Mouse (Mus musculus) Muller cell, postnatal 12 days (primary cell): Measurements from ENCODE around the gene Nisch.

Experiments used
- DNase-seq: peaks from one replicate; pipeline ENCODE4 v3.0.0-alpha.2; 2015; ENCODE audit errors: inconsistent ontology term

Gene Nisch

DNA sequence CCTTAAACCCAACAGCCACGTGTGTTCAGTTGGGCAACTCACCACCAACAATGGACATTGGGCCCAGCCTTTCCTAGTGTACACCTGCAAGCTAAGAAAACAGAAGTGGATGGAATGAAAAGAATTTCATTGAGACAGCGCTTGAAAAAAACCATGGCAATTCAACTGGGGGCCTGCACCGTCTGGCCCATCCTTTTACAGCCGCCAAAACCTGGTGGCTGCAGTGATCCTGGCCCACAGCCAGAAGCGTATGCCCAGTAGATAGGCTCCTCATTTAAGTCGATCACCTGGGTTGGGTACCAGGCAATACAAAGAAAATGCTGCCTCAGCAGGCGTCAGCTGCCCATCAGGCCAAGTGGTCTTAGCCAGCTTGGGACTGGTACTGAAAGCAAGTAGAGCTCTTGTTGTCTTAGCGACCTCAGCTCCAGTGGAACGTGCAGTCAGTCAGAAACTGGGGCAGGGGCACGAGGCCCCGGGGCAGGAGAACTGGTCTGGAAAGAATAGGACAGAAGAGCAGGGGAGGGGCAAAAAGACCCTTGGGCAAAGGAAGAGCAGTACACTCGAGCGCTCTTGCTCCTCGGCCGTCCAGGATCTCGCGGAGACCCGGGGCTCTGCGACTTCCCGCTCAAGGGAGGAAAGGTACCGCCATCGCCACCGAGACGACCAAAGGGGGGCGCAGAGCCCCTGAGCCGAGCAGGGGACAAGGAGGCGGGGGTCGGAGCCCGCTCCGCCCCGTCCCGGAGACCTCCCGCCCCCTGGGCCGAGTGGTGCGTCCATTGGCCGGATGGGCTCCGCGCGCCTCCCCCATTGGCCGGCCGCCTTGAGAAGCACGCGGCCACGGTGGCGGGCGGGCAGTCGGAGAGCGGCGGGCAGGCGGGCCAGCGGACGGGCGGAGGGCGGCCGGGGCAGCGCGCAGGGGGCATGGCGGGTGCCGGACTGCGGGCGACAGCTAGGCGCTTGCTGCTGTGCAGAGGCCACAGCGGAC is 86.2 kb downstream of the Nisch start, which contains the start of gene Nt5dc2:
TSS of gene Nt5dc2 (plus strand) at position 818 of the 985 bp plus-strand sequence.
- DNase-seq = peak; percentile 93

DNA sequence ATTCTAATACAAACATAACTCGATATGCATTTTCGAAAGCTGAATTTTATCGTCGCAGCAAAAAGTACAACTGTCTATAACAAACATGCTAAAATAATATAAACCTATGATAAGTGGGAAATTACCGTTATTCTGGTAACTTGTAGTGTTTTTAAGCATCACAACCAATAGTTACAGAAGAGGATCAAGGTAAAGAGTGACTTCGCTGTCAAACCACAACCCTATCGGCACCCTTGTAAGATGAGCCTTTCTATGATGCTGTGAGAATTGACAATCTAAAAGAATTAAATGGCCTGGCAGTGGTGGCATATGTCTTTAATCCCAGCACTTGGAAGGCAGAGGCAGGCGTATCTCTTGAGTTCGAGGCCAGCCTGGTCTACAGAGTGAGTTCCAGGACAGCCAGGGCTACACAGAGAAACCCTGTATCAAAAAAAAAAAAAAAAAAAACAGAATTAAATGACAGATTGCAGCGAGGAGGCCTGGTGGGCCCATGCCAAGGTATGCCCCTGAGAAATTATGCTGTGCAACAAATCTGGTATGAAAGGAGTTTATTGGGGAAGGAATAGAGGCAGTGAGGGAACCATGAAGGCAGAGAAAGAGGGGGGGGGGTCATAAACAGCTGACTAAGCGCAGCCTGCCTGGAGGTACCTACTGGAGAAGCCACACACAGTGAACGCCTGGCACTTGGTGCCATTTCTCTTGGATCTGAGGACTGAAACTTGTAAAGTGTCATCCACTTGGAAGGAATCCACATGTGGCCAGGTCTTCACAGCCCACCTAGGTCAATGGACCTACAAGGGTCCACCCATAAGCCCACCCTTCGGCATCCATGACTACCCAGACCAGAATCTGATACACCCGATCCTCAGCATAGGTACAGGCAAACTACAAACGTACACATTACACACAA is 87.2 kb downstream of the Nisch start:
- no peak for DNase-seq

DNA sequence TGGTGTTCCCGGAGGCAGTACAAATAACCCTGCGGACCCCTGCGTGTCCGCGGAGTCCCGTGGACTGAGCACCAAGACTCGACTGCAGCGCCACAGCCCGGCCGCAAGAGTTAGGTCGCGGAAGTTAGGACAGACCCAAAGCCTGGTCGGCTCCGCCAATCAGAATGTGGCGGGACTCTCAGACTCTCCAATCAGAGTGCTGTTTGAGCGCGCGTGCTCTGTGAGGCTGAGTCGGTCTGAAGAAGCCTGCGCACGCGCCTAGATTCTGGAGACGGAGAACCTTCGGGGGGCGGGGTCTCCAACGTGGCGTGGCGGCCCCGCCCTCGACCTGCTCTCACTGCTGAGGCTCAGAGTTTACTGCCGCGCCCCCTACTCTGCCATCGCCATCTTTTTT is 87.9 kb downstream of the Nisch start, which contains the start of gene Smim4:
TSS of gene Smim4 (minus strand) at position 131 of the 394 bp plus-strand sequence.
- peak; percentile 98 for DNase-seq

DNA sequence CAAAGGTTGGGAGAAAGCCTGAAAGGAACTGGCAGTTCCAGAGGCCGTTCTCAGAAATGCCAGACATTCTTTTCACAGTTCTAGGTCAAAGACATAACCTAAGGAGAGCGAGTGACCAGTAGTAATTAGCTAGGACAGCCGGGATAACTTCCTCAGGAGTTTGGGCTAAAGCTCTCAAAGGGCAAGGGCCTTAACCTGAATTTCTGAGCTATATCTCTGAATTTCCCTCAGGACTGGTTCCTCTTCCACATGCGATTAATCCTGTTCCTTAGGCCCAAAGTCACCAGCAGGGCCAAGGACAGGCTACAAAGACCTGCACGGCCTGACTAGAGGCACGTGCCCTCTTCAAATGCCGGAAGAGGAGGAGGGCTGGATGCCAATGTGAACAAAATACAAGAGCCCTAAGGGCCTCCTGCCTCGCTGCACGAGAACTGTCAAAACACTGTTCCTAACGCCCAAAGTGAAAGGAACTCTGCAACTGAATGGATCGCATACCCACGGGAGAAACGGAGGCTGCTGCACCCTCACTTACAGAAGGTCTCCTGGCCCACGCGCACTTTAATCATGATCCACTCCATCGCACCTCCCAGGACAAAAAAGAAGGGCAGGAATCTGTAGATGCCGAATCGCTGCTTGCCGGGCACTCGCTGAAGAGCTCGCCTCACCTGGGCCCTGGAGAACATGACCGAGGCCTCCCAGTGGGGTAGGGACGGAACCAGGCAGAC is 88.5 kb downstream of the Nisch start:
- peak; percentile 65 for DNase-seq

DNA sequence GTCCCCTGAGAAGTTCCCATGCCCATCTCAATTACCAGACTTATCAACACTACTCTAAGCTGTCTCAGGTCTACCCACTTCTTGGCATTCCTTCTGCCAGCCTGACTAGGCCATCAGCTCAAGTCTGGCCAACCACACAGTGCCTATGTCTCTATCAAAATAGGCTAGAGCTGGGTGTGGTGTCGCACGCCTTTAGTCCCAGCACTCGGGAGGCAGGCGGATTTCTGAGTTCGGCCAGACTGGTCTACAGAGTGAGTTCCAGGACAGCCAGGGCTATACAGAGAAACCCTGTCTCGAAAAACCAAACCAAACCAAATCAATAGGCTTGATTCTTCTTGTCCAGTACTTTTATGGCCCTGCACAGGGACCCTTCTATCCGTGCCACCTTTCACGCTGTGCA is 89.9 kb downstream of the Nisch start:
- no peak for DNase-seq

DNA sequence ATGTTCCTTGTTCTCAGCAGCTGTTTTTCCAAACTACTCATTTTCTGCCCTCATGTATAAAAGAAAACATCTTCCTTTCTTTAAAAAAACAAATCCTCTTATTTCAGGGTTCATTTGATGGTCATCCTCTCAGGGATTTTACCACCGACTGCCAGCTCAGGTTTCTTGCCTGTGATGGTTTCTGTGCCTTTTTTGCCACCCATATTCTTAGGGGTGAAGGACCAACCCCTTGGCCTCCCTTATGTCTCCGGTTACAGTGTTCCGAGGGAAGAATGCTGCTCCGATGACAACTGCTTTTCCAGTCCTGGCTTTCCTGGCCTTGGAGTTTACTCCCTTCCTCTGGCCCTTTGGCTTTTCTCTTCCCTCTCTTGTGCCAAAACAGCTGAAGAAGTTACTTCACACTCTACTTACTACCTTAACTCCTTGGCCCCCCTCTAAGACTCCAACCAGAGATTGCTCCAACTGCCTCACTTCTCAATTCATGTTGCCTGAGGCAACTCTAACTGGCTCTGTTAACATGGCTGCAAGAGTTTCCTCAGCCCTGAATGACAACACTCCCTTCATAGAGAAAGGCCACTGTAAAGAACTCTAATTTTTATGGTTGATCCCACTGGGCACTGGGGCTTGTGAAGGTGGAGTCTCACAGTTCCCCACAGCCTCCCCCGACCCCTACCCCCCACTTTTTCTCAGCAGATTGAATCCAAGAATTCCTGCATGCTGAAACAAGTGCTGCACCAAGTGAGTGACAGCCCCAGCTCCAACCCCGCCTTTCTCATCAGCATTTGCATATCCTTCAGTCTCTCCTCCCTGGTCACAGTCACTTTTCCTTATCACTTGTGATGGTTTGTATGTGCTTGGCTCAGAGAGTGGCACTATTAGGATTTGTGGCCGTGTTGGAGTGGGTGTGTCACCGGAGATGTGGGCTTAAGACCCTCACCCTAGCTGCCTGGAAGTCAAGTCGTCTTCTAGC is 91.4 kb downstream of the Nisch start:
- no peak for DNase-seq
